Mouse (Mus musculus): ENCODE results near the gene Plekha5. TPM values are rescaled to one million over a fixed set of nuclear protein-coding genes. Genes with fewer than 3 reads are reported as not detected.

Gene Plekha5
- polyA plus RNA-seq, 1 experiment from 2014 or later = 33.5 TPM

DNA sequence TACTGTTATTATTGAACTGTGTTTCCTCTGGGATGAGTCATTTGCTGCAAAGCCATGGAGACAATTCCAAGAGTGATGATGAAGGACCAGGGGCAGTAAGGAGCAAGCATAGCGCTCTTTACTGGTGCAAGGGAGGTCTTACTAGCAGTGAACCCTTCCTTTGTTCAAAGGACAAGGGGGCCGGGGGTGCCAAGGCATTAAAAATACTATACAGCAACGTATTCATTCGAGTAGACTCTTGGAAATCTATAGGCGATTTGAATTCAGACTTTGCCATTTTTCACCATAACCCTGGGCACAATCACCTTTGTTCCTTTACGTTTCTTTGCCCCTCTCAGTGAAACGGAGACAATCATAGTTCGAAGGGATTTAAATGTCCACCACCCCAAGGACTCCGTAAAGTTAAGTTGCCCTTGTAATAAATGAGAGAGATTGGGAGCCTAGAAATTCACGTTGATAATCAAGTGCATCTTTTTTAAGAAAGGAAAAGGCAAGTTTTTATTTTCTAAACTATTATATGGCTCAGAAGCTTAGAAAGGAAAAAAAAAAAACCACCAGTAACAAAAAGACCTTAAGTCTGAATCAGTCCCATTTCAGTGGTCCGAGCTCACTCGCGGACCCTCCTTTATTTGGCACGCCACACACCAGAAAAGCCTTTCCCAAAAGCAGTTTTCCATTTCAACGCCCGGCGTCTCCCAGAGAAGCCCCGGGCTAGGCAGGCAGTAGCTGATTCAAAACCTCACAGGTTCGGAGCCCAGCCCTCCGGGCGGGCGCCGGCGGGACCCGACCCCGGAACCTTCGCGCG, 611 bp upstream of the Plekha5 start:
- 7% methylated on average over 25 of the region's 29 CpGs for WGBS
- Histone ChIP-seq H3K36me3 (ENCODE audit: control insufficient read depth, insufficient read depth, low read length) (no peaks in the 10 kb centered on the region), H3K9me3 (replicated peaks; ENCODE audit: control insufficient read depth, low read length, poor library complexity, severe bottlenecking) (peaks cover 3% of the 10 kb centered on the region; the same call in 1 of the 2 replicates), H3K4me3 (ENCODE audit: low read depth, low read length) (peak overlapping the region; percentile 99), H3K27me3 (ENCODE audit: control insufficient read depth, insufficient read depth, low read depth, low read length) (no peaks in the 10 kb centered on the region), H3K9ac (ENCODE audit: low read depth, low read length) (peak overlapping the region; percentile 100), H3K4me2 (ENCODE audit: low read length) (peak overlapping the region; percentile 69), H3K27ac (ENCODE audit: low read length) (peak overlapping the region; percentile 96), H3K4me1 (ENCODE audit: control insufficient read depth, insufficient read depth, low read length) (peaks cover 23% of the 10 kb centered on the region)
- ATAC-seq = no peak

GRCm38 (mm10) chr6:140424201-140424990, 542 bp downstream of the Plekha5 start:
- peak overlapping the region; percentile 69 for H3K4me2 ChIP-seq (ENCODE audit: low read length)
- peak; percentile 86 for ATAC-seq
- WGBS = under 1% methylated on average over 55 of the region's 72 CpGs
- no peaks in the 10 kb centered on the region for H3K27me3 ChIP-seq (ENCODE audit: control insufficient read depth, insufficient read depth, low read depth, low read length)
- H3K9ac ChIP-seq (ENCODE audit: low read depth, low read length) = peak overlapping the region; percentile 100
- H3K4me1 ChIP-seq (ENCODE audit: control insufficient read depth, insufficient read depth, low read length) = peaks cover 23% of the 10 kb centered on the region
- peak overlapping the region; percentile 96 for H3K27ac ChIP-seq (ENCODE audit: low read length)
- H3K36me3 ChIP-seq (ENCODE audit: control insufficient read depth, insufficient read depth, low read length) = 0 out of 2 replicates have a peak, but pooled peaks cover 3% of the 10 kb centered on the region
- H3K9me3 ChIP-seq (replicated peaks; ENCODE audit: control insufficient read depth, low read length, poor library complexity, severe bottlenecking) = peaks cover 3% of the 10 kb centered on the region; the same call in 1 of the 2 replicates
- peak overlapping the region; percentile 99 for H3K4me3 ChIP-seq (ENCODE audit: low read depth, low read length)

DNA sequence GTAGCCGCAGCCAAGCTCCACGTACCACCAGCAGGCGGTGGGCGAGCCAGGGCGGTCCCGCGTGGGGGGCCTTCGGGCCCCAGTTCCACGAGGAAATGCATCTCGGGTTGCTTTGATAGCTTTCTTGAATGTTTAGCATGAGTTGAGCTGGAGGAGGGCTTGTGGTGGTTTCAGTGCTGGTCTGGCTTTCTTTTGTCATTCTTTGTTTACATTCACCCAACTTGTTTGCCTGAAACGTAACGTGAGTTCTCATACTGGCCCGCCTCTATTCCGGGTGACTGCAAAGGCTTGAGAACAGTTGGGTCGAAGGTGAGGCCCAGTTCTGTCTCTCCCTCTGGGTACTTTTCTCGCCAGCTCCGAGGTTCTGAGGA, 1.1 kb downstream of the Plekha5 start:
- H3K36me3 ChIP-seq (ENCODE audit: control insufficient read depth, insufficient read depth, low read length) = 0 out of 2 replicates have a peak, but pooled peaks cover 3% of the 10 kb centered on the region
- 0 out of 2 replicates have a peak, but pooled peaks have one; percentile 5 for ATAC-seq
- H3K9me3 ChIP-seq (replicated peaks; ENCODE audit: control insufficient read depth, low read length, poor library complexity, severe bottlenecking) = no peaks in the 10 kb centered on the region
- peak overlapping the region; percentile 99 for H3K4me3 ChIP-seq (ENCODE audit: low read depth, low read length)
- H3K4me2 ChIP-seq (ENCODE audit: low read length) = peak overlapping the region; percentile 69
- under 1% methylated on average over 17 of the region's 17 CpGs for WGBS
- H3K9ac ChIP-seq (ENCODE audit: low read depth, low read length) = peak overlapping the region; percentile 100
- H3K4me1 ChIP-seq (ENCODE audit: control insufficient read depth, insufficient read depth, low read length) = peaks cover 23% of the 10 kb centered on the region
- H3K27ac ChIP-seq (ENCODE audit: low read length) = peak overlapping the region; percentile 96
- no peaks in the 10 kb centered on the region for H3K27me3 ChIP-seq (ENCODE audit: control insufficient read depth, insufficient read depth, low read depth, low read length)

GRCm38 (mm10) chr6:140429236-140429635, 5.4 kb downstream of the Plekha5 start:
- no peak for ATAC-seq
- H3K4me2 ChIP-seq (ENCODE audit: low read length) = no peak overlapping the region
- no peaks in the 10 kb centered on the region for H3K9me3 ChIP-seq (replicated peaks; ENCODE audit: control insufficient read depth, low read length, poor library complexity, severe bottlenecking)
- H3K4me1 ChIP-seq (ENCODE audit: control insufficient read depth, insufficient read depth, low read length) = peaks cover 20% of the 10 kb centered on the region
- peaks cover 15% of the 10 kb centered on the region for H3K36me3 ChIP-seq (ENCODE audit: control insufficient read depth, insufficient read depth, low read length)
- no peaks in the 10 kb centered on the region for H3K27me3 ChIP-seq (ENCODE audit: control insufficient read depth, insufficient read depth, low read depth, low read length)
- WGBS = 85% methylated on average over 8 of the region's 8 CpGs
- H3K4me3 ChIP-seq (ENCODE audit: low read depth, low read length) = no peak overlapping the region
- no peak overlapping the region for H3K9ac ChIP-seq (ENCODE audit: low read depth, low read length)
- H3K27ac ChIP-seq (ENCODE audit: low read length) = no peak overlapping the region

DNA sequence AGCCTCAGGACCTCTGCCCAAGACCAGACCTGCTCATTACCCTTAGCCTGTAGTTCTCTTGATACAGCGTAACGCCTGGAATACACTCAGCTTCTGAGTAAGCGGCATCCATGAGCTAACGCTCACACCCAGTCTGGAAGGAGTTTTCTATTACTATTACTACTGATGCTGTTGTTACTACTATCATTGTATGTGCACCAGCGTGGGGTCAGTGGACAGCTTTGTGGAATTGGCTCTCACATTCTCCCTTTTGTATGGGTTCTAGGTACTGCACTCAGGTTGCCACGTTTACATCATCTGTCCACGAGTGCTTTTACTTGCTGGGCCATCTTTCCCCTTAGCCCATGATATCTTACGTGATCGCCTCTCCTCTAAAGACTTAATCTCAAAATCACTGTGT, 8.5 kb downstream of the Plekha5 start:
- 97% methylated on average over 9 of the region's 9 CpGs for WGBS
- H3K27me3 ChIP-seq (ENCODE audit: control insufficient read depth, insufficient read depth, low read depth, low read length) = no peaks in the 10 kb centered on the region

GRCm38 (mm10) chr6:140443374-140443773, 19.5 kb downstream of the Plekha5 start:
- H3K27ac ChIP-seq (ENCODE audit: low read length) = no peak overlapping the region
- H3K4me2 ChIP-seq (ENCODE audit: low read length) = no peak overlapping the region
- peaks cover 15% of the 10 kb centered on the region for H3K4me1 ChIP-seq (ENCODE audit: control insufficient read depth, insufficient read depth, low read length)
- no peak overlapping the region for H3K4me3 ChIP-seq (ENCODE audit: low read depth, low read length)
- 0 out of 2 replicates have a peak, but pooled peaks have one; percentile 11 for ATAC-seq
- WGBS = 90% methylated on average over 5 of the region's 5 CpGs
- no peaks in the 10 kb centered on the region for H3K9me3 ChIP-seq (replicated peaks; ENCODE audit: control insufficient read depth, low read length, poor library complexity, severe bottlenecking)
- H3K27me3 ChIP-seq (ENCODE audit: control insufficient read depth, insufficient read depth, low read depth, low read length) = no peaks in the 10 kb centered on the region
- no peak overlapping the region for H3K9ac ChIP-seq (ENCODE audit: low read depth, low read length)
- no peaks in the 10 kb centered on the region for H3K36me3 ChIP-seq (ENCODE audit: control insufficient read depth, insufficient read depth, low read length)

More for the DNA sequence above, 8.5 kb downstream of the Plekha5 start:
- Histone ChIP-seq H3K4me3 (ENCODE audit: low read depth, low read length) (no peak overlapping the region), H3K4me2 (ENCODE audit: low read length) (no peak overlapping the region), H3K9ac (ENCODE audit: low read depth, low read length) (no peak overlapping the region), H3K4me1 (ENCODE audit: control insufficient read depth, insufficient read depth, low read length) (peaks cover 5% of the 10 kb centered on the region), H3K27ac (ENCODE audit: low read length) (no peak overlapping the region), H3K9me3 (replicated peaks; ENCODE audit: control insufficient read depth, low read length, poor library complexity, severe bottlenecking) (no peaks in the 10 kb centered on the region), H3K36me3 (ENCODE audit: control insufficient read depth, insufficient read depth, low read length) (peaks cover 15% of the 10 kb centered on the region)
- ATAC-seq = no peak

GRCm38 (mm10) chr6:140444147-140444546, 20.3 kb downstream of the Plekha5 start:
- Histone ChIP-seq H3K9ac (ENCODE audit: low read depth, low read length) (no peak overlapping the region), H3K27ac (ENCODE audit: low read length) (no peak overlapping the region), H3K27me3 (ENCODE audit: control insufficient read depth, insufficient read depth, low read depth, low read length) (no peaks in the 10 kb centered on the region), H3K4me3 (ENCODE audit: low read depth, low read length) (no peak overlapping the region), H3K36me3 (ENCODE audit: control insufficient read depth, insufficient read depth, low read length) (no peaks in the 10 kb centered on the region), H3K9me3 (replicated peaks; ENCODE audit: control insufficient read depth, low read length, poor library complexity, severe bottlenecking) (no peaks in the 10 kb centered on the region), H3K4me1 (ENCODE audit: control insufficient read depth, insufficient read depth, low read length) (peaks cover 15% of the 10 kb centered on the region), H3K4me2 (ENCODE audit: low read length) (no peak overlapping the region)
- 50% methylated on average over 7 of the region's 7 CpGs for WGBS
- no peak for ATAC-seq

- Histone ChIP-seq H3K4me1 (ENCODE audit: control insufficient read depth, insufficient read depth, low read length) (peaks cover 15% of the 10 kb centered on the region), H3K36me3 (ENCODE audit: control insufficient read depth, insufficient read depth, low read length) (no peaks in the 10 kb centered on the region), H3K9me3 (replicated peaks; ENCODE audit: control insufficient read depth, low read length, poor library complexity, severe bottlenecking) (no peaks in the 10 kb centered on the region), H3K27me3 (ENCODE audit: control insufficient read depth, insufficient read depth, low read depth, low read length) (no peaks in the 10 kb centered on the region), H3K4me2 (ENCODE audit: low read length) (peak overlapping the region; percentile 22; the same call in 1 of the 2 replicates), H3K4me3 (ENCODE audit: low read depth, low read length) (no peak overlapping the region), H3K9ac (ENCODE audit: low read depth, low read length) (peak overlapping the region; percentile 35; the same call in 1 of the 2 replicates), H3K27ac (ENCODE audit: low read length) (peak overlapping the region; percentile 50; the same call in 1 of the 2 replicates)
- ATAC-seq = peak; percentile 42; the same call in 1 of the 2 replicates
- 7% methylated on average over 10 of the region's 10 CpGs for WGBS
Measured at GRCm38 (mm10) chr6:140444855-140445465, 21.1 kb downstream of the Plekha5 start.

Data from midbrain, embryonic 16.5 days (tissue).